Mouse (Mus musculus): ENCODE results near the gene Lima1. TPM values are rescaled to one million over a fixed set of nuclear protein-coding genes. Genes with fewer than 3 reads are reported as not detected.

The Lima1 gene
- polyA plus RNA-seq, 1 experiment from 2014 or later = 19.9 TPM

DNA sequence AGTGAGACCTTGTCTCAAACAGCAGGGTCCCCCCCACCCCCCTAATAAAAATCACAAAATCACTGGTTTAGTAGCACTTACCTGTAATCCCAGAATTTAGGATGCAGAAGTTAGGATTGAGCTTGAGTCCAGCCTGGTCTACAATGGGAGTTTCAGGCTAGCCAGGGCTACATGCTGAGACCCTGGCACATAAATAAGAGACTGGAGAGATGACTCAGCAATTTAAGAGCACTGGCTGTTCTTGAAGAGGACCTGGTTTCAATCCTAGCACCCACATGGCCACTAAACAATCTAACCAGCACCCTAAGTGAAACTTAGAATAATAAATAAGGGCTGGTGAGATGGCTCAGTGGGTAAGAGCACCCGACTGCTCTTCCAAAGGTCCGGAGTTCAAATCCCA lies 144.1 kb downstream of the Lima1 start:
- H3K9me3 ChIP-seq (replicated peaks; ENCODE audit: control insufficient read depth, low read length) = peaks cover 6% of the 10 kb centered on the region
- H3K4me3 ChIP-seq (ENCODE audit: low read length) = no peak overlapping the region
- H3K27me3 ChIP-seq (ENCODE audit: control insufficient read depth, insufficient read depth, low read length) = no peaks in the 10 kb centered on the region
- H3K9ac ChIP-seq (ENCODE audit: low read length) = no peak overlapping the region
- peaks cover 38% of the 10 kb centered on the region for H3K36me3 ChIP-seq (ENCODE audit: control insufficient read depth, insufficient read depth)
- peaks cover 5% of the 10 kb centered on the region for H3K4me1 ChIP-seq (ENCODE audit: control insufficient read depth, insufficient read depth, low read length)
- no peak overlapping the region for H3K4me2 ChIP-seq (ENCODE audit: low read depth, low read length)
- no peak for ATAC-seq (replicated peaks; ENCODE audit: extremely low read depth, insufficient read depth, low FRiP score)
- H3K27ac ChIP-seq (ENCODE audit: low read length) = no peak overlapping the region
- WGBS = 92% methylated on average over 2 of the region's 2 CpGs

DNA sequence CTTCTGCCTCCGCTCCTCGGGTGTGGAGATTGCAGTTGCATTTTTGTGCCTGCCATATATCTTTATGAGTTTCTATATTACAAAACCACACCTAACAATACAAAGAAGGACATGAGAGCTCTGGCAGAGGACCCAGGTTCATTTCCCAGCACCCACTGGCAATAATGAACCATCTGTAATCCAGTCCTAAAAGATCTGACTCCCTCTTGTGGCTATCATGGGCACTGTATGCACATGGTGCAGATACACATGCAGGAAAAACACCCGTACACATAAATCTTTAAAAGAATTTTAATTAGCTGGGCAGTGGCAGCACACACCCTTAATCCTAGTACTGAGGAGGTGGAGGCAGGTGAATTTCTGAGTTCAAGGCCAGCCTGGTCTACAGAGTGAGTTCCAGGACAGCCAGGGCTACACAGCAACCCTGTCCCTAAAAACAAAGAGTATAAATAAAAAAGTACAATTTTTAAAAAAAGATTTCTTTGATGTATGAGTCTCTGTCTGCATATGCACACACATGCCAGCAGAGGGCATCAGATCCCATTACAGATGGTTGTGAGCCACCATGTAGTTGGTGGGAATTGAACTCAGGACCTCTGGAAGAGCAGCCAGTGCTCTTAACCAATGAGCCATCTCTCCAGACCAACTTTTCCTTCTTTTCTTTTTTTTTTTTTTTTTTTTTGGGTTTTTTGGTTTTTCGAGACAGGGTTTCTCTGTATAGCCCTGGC lies 146.0 kb downstream of the Lima1 start:
- Histone ChIP-seq H3K27ac (ENCODE audit: low read length) (no peak overlapping the region), H3K4me2 (ENCODE audit: low read depth, low read length) (no peak overlapping the region), H3K4me1 (ENCODE audit: control insufficient read depth, insufficient read depth, low read length) (peaks cover 10% of the 10 kb centered on the region), H3K9ac (ENCODE audit: low read length) (no peak overlapping the region), H3K4me3 (ENCODE audit: low read length) (no peak overlapping the region), H3K27me3 (ENCODE audit: control insufficient read depth, insufficient read depth, low read length) (no peaks in the 10 kb centered on the region), H3K9me3 (replicated peaks; ENCODE audit: control insufficient read depth, low read length) (peaks cover 6% of the 10 kb centered on the region), H3K36me3 (ENCODE audit: control insufficient read depth, insufficient read depth) (peaks cover 28% of the 10 kb centered on the region)
- no peak for ATAC-seq (replicated peaks; ENCODE audit: extremely low read depth, insufficient read depth, low FRiP score)
- WGBS = 98% methylated on average over 3 of the region's 4 CpGs

Other genes starting within 250 kb of the Lima1 start
- gene Racgap1, start 223.8 kb downstream of the Lima1 start, polyA plus RNA-seq (2015; fragmentation: Nextera tagmentation; extraction: Ambion mirVana) = 129 and 134 TPM in 2 replicates
- 1.6 TPM in 2 replicates for gene Asic1, start 205.1 kb downstream of the Lima1 start, polyA plus RNA-seq (2015; fragmentation: Nextera tagmentation; extraction: Ambion mirVana)
- 21.7 and 21.9 TPM in 2 replicates for gene Smarcd1, start 173.3 kb downstream of the Lima1 start, polyA plus RNA-seq (2015; fragmentation: Nextera tagmentation; extraction: Ambion mirVana)
- gene Gm17349, start 170.0 kb downstream of the Lima1 start, polyA plus RNA-seq (2015; fragmentation: Nextera tagmentation; extraction: Ambion mirVana) = not detected in 2 replicates
- gene Gpd1, start 157.9 kb downstream of the Lima1 start, polyA plus RNA-seq (2015; fragmentation: Nextera tagmentation; extraction: Ambion mirVana) = 2.4 and 2.7 TPM in 2 replicates
- 217 and 241 TPM in 2 replicates for gene Cox14, start 149.8 kb downstream of the Lima1 start, polyA plus RNA-seq (2015; fragmentation: Nextera tagmentation; extraction: Ambion mirVana)
- gene Cers5, start 102.6 kb downstream of the Lima1 start, polyA plus RNA-seq (2015; fragmentation: Nextera tagmentation; extraction: Ambion mirVana) = 50.7 and 51.6 TPM in 2 replicates
- gene Fam186a, start 91.6 kb upstream of the Lima1 start, polyA plus RNA-seq (2015; fragmentation: Nextera tagmentation; extraction: Ambion mirVana) = 0.02 TPM in 1 of 2 replicates, not detected in the other
- gene Larp4, start 94.6 kb upstream of the Lima1 start, polyA plus RNA-seq (2015; fragmentation: Nextera tagmentation; extraction: Ambion mirVana) = 28.1 and 28.9 TPM in 2 replicates
- 14.0 and 14.1 TPM in 2 replicates for gene Dip2b, start 163.2 kb upstream of the Lima1 start, polyA plus RNA-seq (2015; fragmentation: Nextera tagmentation; extraction: Ambion mirVana)